Comparison of ENCODE assay signal across 8 mouse cellular contexts in genomic region chr7:63444484-63445345, GRCm38 (mm10). TPM values are rescaled to one million over a fixed set of nuclear protein-coding genes. Genes with fewer than 3 reads are reported as not detected.
A peak's percentile ranks its signal among the peaks of the same experiment; 100 is the strongest.
DNase-seq lines count a peak whose midpoint lies in the region; ATAC-seq lines count a peak whose summit lies in the region.

TSS of gene Otud7a (plus strand) at chr7:63444751.

- peak within 1 kb of the TSS; percentile 56 for H3K4me3 ChIP-seq in embryonic facial prominence, embryonic 15.5 days (replicated peaks)
- peak within 1 kb of the TSS; percentile 60 for H3K4me3 ChIP-seq in heart, embryonic 15.5 days
- peak within 1 kb of the TSS; percentile 53 for H3K4me3 ChIP-seq in liver, embryonic 13.5 days (replicated peaks)

- peak; percentile 81 for ATAC-seq in embryonic facial prominence, embryonic 15.5 days (ENCODE audit: insufficient number of reproducible peaks, low FRiP score, low TSS enrichment, low read depth)
- ATAC-seq in heart, embryonic 15.5 days (replicated peaks; ENCODE audit: insufficient number of reproducible peaks, insufficient read depth, low FRiP score, low read depth), result peak; percentile 69
- peak; percentile 51; the same call in 1 of the 2 replicates for ATAC-seq in liver, embryonic 13.5 days (ENCODE audit: low read depth)
- no peak for ATAC-seq in CD4-positive, CD25-positive, alpha-beta regulatory T cell, adult 4 months

- no peaks in the 10 kb centered on the region for H3K36me3 ChIP-seq in embryonic facial prominence, embryonic 15.5 days
- H3K36me3 ChIP-seq in heart, embryonic 15.5 days, result no peaks in the 10 kb centered on the region
- H3K36me3 ChIP-seq in liver, embryonic 13.5 days, result no peaks in the 10 kb centered on the region

- peak; percentile 53 for DNase-seq in ES-CJ7 (ENCODE audit: low read depth, low spot score)
- DNase-seq in adrenal gland, postnatal 4 days (ENCODE audit: low spot score in 2 of 2), result peak; percentile 47
- DNase-seq in kidney, postnatal 25 days, result peak; percentile 27 to 44
- DNase-seq in liver, embryonic 13.5 days, result no peak
- peak; percentile 54 for DNase-seq in retina, adult 2 months (ENCODE audit: low read depth, low spot score)

- H3K27ac ChIP-seq in embryonic facial prominence, embryonic 15.5 days (replicated peaks), result no peak within 1 kb of the TSS
- H3K27ac ChIP-seq in heart, embryonic 15.5 days, result no peak within 1 kb of the TSS
- no peak within 1 kb of the TSS for H3K27ac ChIP-seq in liver, embryonic 13.5 days

- H3K4me2 ChIP-seq in embryonic facial prominence, embryonic 15.5 days (replicated peaks), result peak within 1 kb of the TSS; percentile 92
- peak within 1 kb of the TSS; percentile 94 for H3K4me2 ChIP-seq in heart, embryonic 15.5 days
- peak within 1 kb of the TSS; percentile 69 for H3K4me2 ChIP-seq in liver, embryonic 13.5 days

- H3K9me3 ChIP-seq in embryonic facial prominence, embryonic 15.5 days (replicated peaks), result no peaks in the 10 kb centered on the region
- no peaks in the 10 kb centered on the region for H3K9me3 ChIP-seq in heart, embryonic 15.5 days (replicated peaks)
- no peaks in the 10 kb centered on the region for H3K9me3 ChIP-seq in liver, embryonic 13.5 days (replicated peaks)

- H3K4me1 ChIP-seq in embryonic facial prominence, embryonic 15.5 days, result peaks cover 6% of the 10 kb centered on the region; the same call in 1 of the 2 replicates
- peaks cover 10% of the 10 kb centered on the region for H3K4me1 ChIP-seq in heart, embryonic 15.5 days (replicated peaks)
- no peaks in the 10 kb centered on the region; the same call in 1 of the 2 replicates for H3K4me1 ChIP-seq in liver, embryonic 13.5 days (replicated peaks)

- no peak within 1 kb of the TSS for H3K9ac ChIP-seq in embryonic facial prominence, embryonic 15.5 days
- peak within 1 kb of the TSS; percentile 33 for H3K9ac ChIP-seq in heart, embryonic 15.5 days
- no peak within 1 kb of the TSS for H3K9ac ChIP-seq in liver, embryonic 13.5 days

- under 1% methylated on average over 109 of the region's 123 CpGs for WGBS in embryonic facial prominence, embryonic 15.5 days
- under 1% methylated on average over 98 of the region's 123 CpGs for WGBS in heart, embryonic 15.5 days
- WGBS in liver, embryonic 13.5 days (ENCODE audit: insufficient replicate concordance), result 1% methylated on average over 88 of the region's 123 CpGs

- H3K27me3 ChIP-seq in embryonic facial prominence, embryonic 15.5 days, result peaks cover 29% of the 10 kb centered on the region
- H3K27me3 ChIP-seq in heart, embryonic 15.5 days, result peaks cover 35% of the 10 kb centered on the region
- peaks cover 31% of the 10 kb centered on the region for H3K27me3 ChIP-seq in liver, embryonic 13.5 days

RNA-seq across cellular contexts. Expression of gene Otud7a, which starts in this region (rescaled TPM):
- total RNA-seq in adrenal gland, postnatal 4 days (2021), result 1 to 10 TPM; 2.7 to 2.9 TPM
- 0.25 and 0.26 TPM in 2 replicates for polyA plus RNA-seq in embryonic facial prominence, embryonic 15.5 days (2015; fragmentation: Nextera tagmentation; extraction: Ambion mirVana)
- polyA plus RNA-seq in heart, embryonic 15.5 days (2015; fragmentation: Nextera tagmentation; extraction: Ambion mirVana), result 0.18 and 0.29 TPM in 2 replicates
- polyA plus RNA-seq in liver, embryonic 13.5 days (2015; fragmentation: Nextera tagmentation; extraction: Ambion mirVana), result not detected in 2 replicates
- not detected for polyA plus RNA-seq in CD4-positive, CD25-positive, alpha-beta regulatory T cell, adult 4 months (2017; shearing (Covaris generic))

Comparison
In these comparisons a context has a peak if more than half of its experiments do, and no peak if none do; other contexts are left out.
1. Peak in ATAC-seq, H3K4me3 ChIP-seq and H3K4me2 ChIP-seq in embryonic facial prominence, embryonic 15.5 days; RNA of the gene not detected or under 1 TPM.
2. Peak in ATAC-seq, H3K4me3 ChIP-seq, H3K9ac ChIP-seq and H3K4me2 ChIP-seq in heart, embryonic 15.5 days; RNA of the gene not detected or under 1 TPM.
3. Peak in ATAC-seq, H3K4me3 ChIP-seq and H3K4me2 ChIP-seq in liver, embryonic 13.5 days; RNA of the gene not detected or under 1 TPM.